Mouse (Mus musculus): ENCODE data around the gene Slc2a12.

- no peak for TF ChIP-seq CTCF (IDR thresholded peaks at IDR 0.05; ENCODE audit: low read depth)
- TF ChIP-seq EP300 (IDR thresholded peaks at IDR 0.05; ENCODE audit: low read depth), result no peak
Observed at GRCm38 (mm10) chr10:22633406-22634306, 11.2 kb upstream of the Slc2a12 start.

Data from liver, embryonic 14.5 days (tissue).